Mouse (Mus musculus): ENCODE data around the gene Epb41l5. TPM values are rescaled to one million over a fixed set of nuclear protein-coding genes. Genes with fewer than 3 reads are reported as not detected.

Gene Epb41l5
- polyA plus RNA-seq, 1 experiment from 2014 or later, result 43.7 TPM

DNA sequence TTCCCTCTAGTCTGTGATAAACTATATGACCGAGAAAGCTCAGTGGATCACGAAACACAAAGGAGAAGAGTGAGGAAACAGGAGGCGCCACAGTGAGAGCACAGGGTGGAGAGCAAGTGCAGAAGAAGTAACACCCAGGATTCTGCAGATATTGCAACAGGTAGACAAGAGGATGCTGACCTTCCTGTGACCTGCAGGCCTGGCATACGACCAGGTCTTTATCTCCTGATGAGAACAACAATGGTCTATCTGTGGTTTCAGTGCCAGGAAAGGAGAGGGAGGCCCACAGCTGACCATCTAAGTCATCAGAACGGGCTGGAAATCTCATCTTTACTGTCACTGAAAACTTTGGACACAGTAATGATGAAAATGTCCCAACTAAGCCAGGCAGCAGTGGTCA, 93.1 kb downstream of the Epb41l5 start:
- 64% methylated on average over 5 of the region's 5 CpGs for WGBS
- ATAC-seq (ENCODE audit: low read depth), result no peak
- no peaks in the 10 kb centered on the region for H3K36me3 ChIP-seq (ENCODE audit: control insufficient read depth, insufficient read depth, low read length)
- H3K27ac ChIP-seq (ENCODE audit: low read length), result no peak overlapping the region
- no peaks in the 10 kb centered on the region for H3K27me3 ChIP-seq (ENCODE audit: control insufficient read depth, insufficient read depth, low read depth, low read length)
- no peak overlapping the region for H3K9ac ChIP-seq (ENCODE audit: low read length)
- no peak overlapping the region for H3K4me2 ChIP-seq (ENCODE audit: low read depth, low read length)
- no peaks in the 10 kb centered on the region for H3K9me3 ChIP-seq (ENCODE audit: control insufficient read depth, low read length)
- H3K4me3 ChIP-seq (ENCODE audit: low read length), result no peak overlapping the region
- no peaks in the 10 kb centered on the region for H3K4me1 ChIP-seq (replicated peaks; ENCODE audit: control insufficient read depth, insufficient read depth, low read length)

DNA sequence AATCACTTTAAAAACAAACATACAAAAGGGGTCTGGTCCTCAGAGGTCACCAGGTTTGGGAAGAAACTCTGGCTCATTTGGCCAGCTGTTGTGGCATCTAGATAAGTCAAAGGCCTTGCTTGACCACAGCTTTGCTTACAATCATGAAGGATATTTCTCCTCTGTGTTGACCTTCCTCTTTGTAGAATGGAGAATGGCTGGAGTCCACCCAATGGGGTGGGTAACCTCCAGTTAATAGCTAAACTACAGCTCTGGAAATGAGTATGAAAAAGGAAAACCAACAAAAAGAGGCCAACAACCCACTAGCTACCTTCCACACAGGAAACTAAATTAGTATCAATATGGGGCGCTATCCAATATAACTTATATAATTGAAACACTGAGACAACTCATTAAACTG, 97.1 kb downstream of the Epb41l5 start:
- Histone ChIP-seq H3K36me3 (ENCODE audit: control insufficient read depth, insufficient read depth, low read length) (no peaks in the 10 kb centered on the region), H3K4me3 (ENCODE audit: low read length) (no peak overlapping the region), H3K4me2 (ENCODE audit: low read depth, low read length) (no peak overlapping the region), H3K27ac (ENCODE audit: low read length) (no peak overlapping the region), H3K4me1 (replicated peaks; ENCODE audit: control insufficient read depth, insufficient read depth, low read length) (no peaks in the 10 kb centered on the region), H3K9ac (ENCODE audit: low read length) (no peak overlapping the region), H3K27me3 (ENCODE audit: control insufficient read depth, insufficient read depth, low read depth, low read length) (no peaks in the 10 kb centered on the region), H3K9me3 (ENCODE audit: control insufficient read depth, low read length) (no peaks in the 10 kb centered on the region)
- 95% methylated on average over 1 of the region's 1 CpGs for WGBS
- no peak for ATAC-seq (ENCODE audit: low read depth)

DNA sequence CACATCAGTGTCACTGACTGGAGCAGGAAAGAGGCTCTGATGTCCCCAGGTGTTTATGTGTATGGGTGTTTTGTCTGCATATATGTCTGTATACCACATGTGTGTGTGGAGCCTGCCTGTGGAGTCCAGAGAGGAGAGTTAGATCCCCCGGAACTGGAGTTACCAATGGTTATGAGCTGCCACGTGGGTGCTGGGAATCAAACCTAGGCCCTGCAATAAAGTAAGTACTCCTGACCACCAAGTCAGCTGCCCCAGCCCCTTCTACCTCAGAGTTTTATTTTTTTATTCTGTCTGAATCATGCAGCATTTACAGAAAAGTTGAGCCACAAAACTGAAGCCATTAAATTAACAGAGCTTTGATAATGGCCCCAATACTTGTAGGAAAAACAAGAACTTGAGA, 98.7 kb downstream of the Epb41l5 start:
- Histone ChIP-seq H3K27me3 (ENCODE audit: control insufficient read depth, insufficient read depth, low read depth, low read length) (no peaks in the 10 kb centered on the region), H3K4me1 (replicated peaks; ENCODE audit: control insufficient read depth, insufficient read depth, low read length) (no peaks in the 10 kb centered on the region), H3K9me3 (ENCODE audit: control insufficient read depth, low read length) (no peaks in the 10 kb centered on the region), H3K4me2 (ENCODE audit: low read depth, low read length) (no peak overlapping the region), H3K9ac (ENCODE audit: low read length) (no peak overlapping the region), H3K36me3 (ENCODE audit: control insufficient read depth, insufficient read depth, low read length) (no peaks in the 10 kb centered on the region), H3K4me3 (ENCODE audit: low read length) (no peak overlapping the region), H3K27ac (ENCODE audit: low read length) (no peak overlapping the region)
- WGBS, result 93% methylated on average over 2 of the region's 2 CpGs
- no peak for ATAC-seq (ENCODE audit: low read depth)

DNA sequence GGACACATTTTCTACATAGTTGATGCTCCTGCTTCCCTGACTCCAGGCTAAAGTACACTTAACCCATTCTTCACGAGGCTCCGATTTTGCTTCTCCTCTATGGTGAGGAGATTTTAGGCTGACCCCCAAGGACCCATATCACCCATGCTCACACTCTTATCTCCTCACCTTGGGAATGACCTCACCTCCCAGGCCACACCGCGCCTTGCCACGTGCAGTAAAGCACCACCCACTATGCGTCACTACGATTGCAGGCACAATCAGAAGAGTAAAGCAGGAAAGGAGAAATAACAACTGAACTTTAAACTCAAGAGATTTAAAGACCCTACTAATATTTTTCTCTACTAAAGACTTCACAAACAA, 99.5 kb downstream of the Epb41l5 start:
- ATAC-seq (ENCODE audit: low read depth), result no peak
- Histone ChIP-seq H3K27ac (ENCODE audit: low read length) (no peak overlapping the region), H3K27me3 (ENCODE audit: control insufficient read depth, insufficient read depth, low read depth, low read length) (no peaks in the 10 kb centered on the region), H3K9ac (ENCODE audit: low read length) (no peak overlapping the region), H3K4me1 (replicated peaks; ENCODE audit: control insufficient read depth, insufficient read depth, low read length) (no peaks in the 10 kb centered on the region), H3K4me2 (ENCODE audit: low read depth, low read length) (no peak overlapping the region), H3K9me3 (ENCODE audit: control insufficient read depth, low read length) (no peaks in the 10 kb centered on the region), H3K4me3 (ENCODE audit: low read length) (no peak overlapping the region), H3K36me3 (ENCODE audit: control insufficient read depth, insufficient read depth, low read length) (no peaks in the 10 kb centered on the region)
- 85% methylated on average over 7 of the region's 7 CpGs for WGBS

DNA sequence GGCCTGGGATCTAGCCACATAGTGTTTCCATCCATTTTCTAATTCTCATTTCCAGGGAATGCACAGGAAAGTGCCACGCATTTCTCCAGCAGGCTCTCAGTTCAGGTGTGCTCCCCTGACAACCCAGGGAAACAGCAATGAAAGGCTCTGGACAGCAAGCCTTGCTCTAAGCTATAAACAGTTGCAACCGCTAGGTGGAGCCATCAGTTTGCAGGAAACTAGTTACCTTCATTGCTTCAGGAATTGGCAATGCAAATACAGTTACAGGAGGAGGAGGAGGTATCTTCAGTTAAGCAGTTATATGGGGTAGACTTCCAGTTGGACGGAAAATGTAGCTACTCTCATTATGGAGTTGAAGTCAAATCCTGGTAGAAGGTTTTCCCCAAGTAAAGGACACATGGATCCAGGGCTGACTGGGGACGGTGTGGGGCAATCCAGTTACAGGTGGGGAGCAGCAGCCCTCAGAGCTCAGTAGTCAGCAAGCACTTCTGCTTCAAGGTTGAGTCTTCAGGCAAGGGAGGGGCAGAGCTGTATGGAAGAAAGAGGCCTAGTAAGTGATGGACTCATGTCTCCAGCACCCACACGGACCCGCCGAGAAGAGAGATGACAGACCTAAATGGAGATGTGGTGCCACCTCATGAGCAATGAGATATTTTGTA, 100.0 kb downstream of the Epb41l5 start:
- WGBS, result 62% methylated on average over 7 of the region's 7 CpGs
- Histone ChIP-seq H3K9ac (ENCODE audit: low read length) (no peak overlapping the region), H3K36me3 (ENCODE audit: control insufficient read depth, insufficient read depth, low read length) (no peaks in the 10 kb centered on the region), H3K27ac (ENCODE audit: low read length) (no peak overlapping the region), H3K27me3 (ENCODE audit: control insufficient read depth, insufficient read depth, low read depth, low read length) (no peaks in the 10 kb centered on the region), H3K4me2 (ENCODE audit: low read depth, low read length) (no peak overlapping the region), H3K9me3 (ENCODE audit: control insufficient read depth, low read length) (no peaks in the 10 kb centered on the region), H3K4me1 (replicated peaks; ENCODE audit: control insufficient read depth, insufficient read depth, low read length) (no peaks in the 10 kb centered on the region), H3K4me3 (ENCODE audit: low read length) (no peak overlapping the region)
- ATAC-seq (ENCODE audit: low read depth), result no peak

DNA sequence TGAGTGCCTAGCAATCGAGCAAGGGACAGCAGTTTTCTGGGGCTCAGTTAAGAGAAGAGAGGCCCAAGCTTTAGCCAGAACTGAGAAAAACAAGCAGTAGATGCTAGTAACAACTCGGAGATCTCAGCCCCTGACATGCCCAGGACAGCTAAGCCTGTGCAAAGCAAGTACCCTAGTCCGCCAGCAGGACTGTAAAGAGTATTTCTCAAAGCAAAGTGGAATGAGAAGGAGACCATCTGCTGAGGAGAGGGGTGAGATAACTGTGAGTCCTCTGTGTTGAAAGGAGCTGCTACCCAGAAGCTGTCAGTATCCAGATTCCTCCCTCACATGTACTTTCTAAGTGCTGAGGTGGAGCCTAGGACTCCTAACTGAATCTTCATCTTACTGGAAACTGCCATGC, 102.3 kb downstream of the Epb41l5 start:
- Histone ChIP-seq H3K4me2 (ENCODE audit: low read depth, low read length) (no peak overlapping the region), H3K9me3 (ENCODE audit: control insufficient read depth, low read length) (no peaks in the 10 kb centered on the region), H3K4me3 (ENCODE audit: low read length) (no peak overlapping the region), H3K27ac (ENCODE audit: low read length) (peak overlapping the region; percentile 44), H3K4me1 (replicated peaks; ENCODE audit: control insufficient read depth, insufficient read depth, low read length) (peaks cover 10% of the 10 kb centered on the region), H3K9ac (ENCODE audit: low read length) (no peak overlapping the region), H3K36me3 (ENCODE audit: control insufficient read depth, insufficient read depth, low read length) (no peaks in the 10 kb centered on the region), H3K27me3 (ENCODE audit: control insufficient read depth, insufficient read depth, low read depth, low read length) (no peaks in the 10 kb centered on the region)
- 62% methylated on average over 3 of the region's 3 CpGs for WGBS
- peak; percentile 87 for ATAC-seq (ENCODE audit: low read depth)

DNA sequence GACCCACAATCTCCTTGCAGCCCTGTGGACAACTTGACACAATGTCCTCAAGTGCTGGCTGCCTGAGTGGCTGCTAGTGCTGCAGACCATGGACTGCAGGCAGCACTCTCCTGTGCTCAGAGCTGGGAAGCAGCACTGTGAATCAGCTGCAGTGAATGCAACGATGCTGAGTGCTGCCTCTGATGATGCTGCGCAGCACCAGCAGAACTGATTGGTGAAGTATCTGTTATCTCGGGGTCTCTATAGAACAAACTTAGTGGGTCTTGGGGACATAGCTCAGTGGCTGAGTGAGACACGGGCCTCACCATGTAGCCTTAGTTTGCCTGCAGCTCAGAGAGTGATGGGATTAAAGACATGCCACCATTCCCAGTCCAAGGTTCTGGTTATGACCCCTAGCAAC, 103.1 kb downstream of the Epb41l5 start:
- Histone ChIP-seq H3K9me3 (ENCODE audit: control insufficient read depth, low read length) (no peaks in the 10 kb centered on the region), H3K27me3 (ENCODE audit: control insufficient read depth, insufficient read depth, low read depth, low read length) (no peaks in the 10 kb centered on the region), H3K27ac (ENCODE audit: low read length) (peak overlapping the region; percentile 44), H3K9ac (ENCODE audit: low read length) (no peak overlapping the region), H3K36me3 (ENCODE audit: control insufficient read depth, insufficient read depth, low read length) (no peaks in the 10 kb centered on the region), H3K4me3 (ENCODE audit: low read length) (no peak overlapping the region), H3K4me2 (ENCODE audit: low read depth, low read length) (no peak overlapping the region), H3K4me1 (replicated peaks; ENCODE audit: control insufficient read depth, insufficient read depth, low read length) (peaks cover 18% of the 10 kb centered on the region)
- 90% methylated on average over 4 of the region's 4 CpGs for WGBS
- ATAC-seq (ENCODE audit: low read depth), result no peak

DNA sequence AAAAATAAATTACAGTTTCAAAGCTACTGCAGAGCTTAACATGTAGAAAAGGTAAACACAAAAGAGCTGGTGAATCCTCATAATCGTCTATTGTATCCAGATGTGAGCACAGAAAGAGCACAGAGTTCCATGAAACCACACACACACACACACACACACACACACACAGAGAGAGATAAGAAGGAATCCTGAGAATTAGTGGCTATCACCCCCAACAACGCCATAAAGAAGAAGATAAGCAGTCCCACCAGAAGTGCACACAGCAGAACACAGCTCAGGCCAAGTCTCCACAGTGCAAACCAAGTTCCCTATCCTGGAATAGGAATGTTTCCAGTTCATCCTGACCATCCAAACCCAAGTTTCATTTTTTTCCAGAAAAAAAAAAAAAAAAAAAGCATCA, 103.6 kb downstream of the Epb41l5 start:
- ATAC-seq (ENCODE audit: low read depth), result no peak
- no peaks in the 10 kb centered on the region for H3K27me3 ChIP-seq (ENCODE audit: control insufficient read depth, insufficient read depth, low read depth, low read length)
- no peaks in the 10 kb centered on the region for H3K36me3 ChIP-seq (ENCODE audit: control insufficient read depth, insufficient read depth, low read length)
- no peak overlapping the region for H3K4me3 ChIP-seq (ENCODE audit: low read length)
- 30% methylated on average over 2 of the region's 2 CpGs for WGBS
- H3K4me2 ChIP-seq (ENCODE audit: low read depth, low read length), result no peak overlapping the region
- H3K27ac ChIP-seq (ENCODE audit: low read length), result no peak overlapping the region
- peaks cover 19% of the 10 kb centered on the region for H3K4me1 ChIP-seq (replicated peaks; ENCODE audit: control insufficient read depth, insufficient read depth, low read length)
- no peak overlapping the region for H3K9ac ChIP-seq (ENCODE audit: low read length)
- H3K9me3 ChIP-seq (ENCODE audit: control insufficient read depth, low read length), result no peaks in the 10 kb centered on the region

DNA sequence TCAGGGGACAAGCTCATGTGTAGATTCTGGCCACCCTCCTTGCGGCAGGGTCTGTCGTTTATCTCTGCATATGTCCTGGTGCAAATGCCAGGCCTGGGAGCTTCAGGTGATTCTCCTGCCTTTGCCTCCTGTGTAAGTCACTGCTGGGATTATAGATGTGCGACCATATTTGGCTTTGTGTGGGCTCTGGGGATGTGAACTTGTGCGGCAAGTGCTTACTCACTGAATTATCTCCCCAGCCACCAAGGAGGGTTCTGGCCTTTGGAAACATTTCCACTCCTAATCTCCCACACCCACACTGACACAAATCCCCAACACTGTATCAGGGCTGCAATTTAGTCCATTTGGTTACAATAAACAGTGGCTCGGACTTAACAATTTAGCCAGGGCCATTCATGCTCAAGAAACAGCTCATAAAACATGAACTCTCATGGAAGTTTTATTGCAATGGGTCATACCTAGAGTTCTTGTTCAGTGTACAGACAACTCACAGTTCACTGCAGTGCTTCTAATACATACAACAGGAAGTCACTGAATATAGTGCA, 104.1 kb downstream of the Epb41l5 start:
- H3K27ac ChIP-seq (ENCODE audit: low read length), result no peak overlapping the region
- H3K36me3 ChIP-seq (ENCODE audit: control insufficient read depth, insufficient read depth, low read length), result no peaks in the 10 kb centered on the region
- ATAC-seq (ENCODE audit: low read depth), result peak; percentile 28; the same call in 1 of the 2 replicates
- H3K4me1 ChIP-seq (replicated peaks; ENCODE audit: control insufficient read depth, insufficient read depth, low read length), result peaks cover 19% of the 10 kb centered on the region
- no peak overlapping the region for H3K4me3 ChIP-seq (ENCODE audit: low read length)
- no peak overlapping the region for H3K4me2 ChIP-seq (ENCODE audit: low read depth, low read length)
- no peak overlapping the region for H3K9ac ChIP-seq (ENCODE audit: low read length)
- H3K9me3 ChIP-seq (ENCODE audit: control insufficient read depth, low read length), result no peaks in the 10 kb centered on the region
- no peaks in the 10 kb centered on the region for H3K27me3 ChIP-seq (ENCODE audit: control insufficient read depth, insufficient read depth, low read depth, low read length)
- 68% methylated on average over 5 of the region's 5 CpGs for WGBS

DNA sequence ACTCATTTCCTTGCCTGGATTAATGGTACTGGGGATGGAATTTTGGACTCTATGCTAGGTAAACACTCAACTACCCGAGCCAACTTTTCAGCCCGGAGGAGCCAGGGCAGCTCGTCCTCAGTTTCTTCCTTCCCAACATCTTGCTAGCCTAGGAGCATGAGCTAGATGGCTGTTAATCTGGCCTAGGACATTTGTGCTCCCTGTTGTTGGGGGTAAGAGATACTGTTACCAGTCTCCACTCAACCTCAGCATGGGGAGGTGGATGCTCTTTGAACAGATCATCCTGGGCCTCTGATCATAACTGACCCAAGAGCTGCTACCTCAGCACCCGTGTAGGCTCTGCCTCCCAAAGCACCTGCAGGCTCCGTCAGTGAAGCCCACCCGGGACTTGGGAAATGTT, 105.5 kb downstream of the Epb41l5 start:
- no peaks in the 10 kb centered on the region for H3K27me3 ChIP-seq (ENCODE audit: control insufficient read depth, insufficient read depth, low read depth, low read length)
- no peak overlapping the region; the same call in 1 of the 2 replicates for H3K27ac ChIP-seq (ENCODE audit: low read length)
- no peak overlapping the region for H3K4me3 ChIP-seq (ENCODE audit: low read length)
- no peaks in the 10 kb centered on the region for H3K36me3 ChIP-seq (ENCODE audit: control insufficient read depth, insufficient read depth, low read length)
- H3K4me2 ChIP-seq (ENCODE audit: low read depth, low read length), result no peak overlapping the region
- 66% methylated on average over 6 of the region's 6 CpGs for WGBS
- no peaks in the 10 kb centered on the region for H3K9me3 ChIP-seq (ENCODE audit: control insufficient read depth, low read length)
- no peak overlapping the region for H3K9ac ChIP-seq (ENCODE audit: low read length)
- peaks cover 19% of the 10 kb centered on the region for H3K4me1 ChIP-seq (replicated peaks; ENCODE audit: control insufficient read depth, insufficient read depth, low read length)
- no peak for ATAC-seq (ENCODE audit: low read depth)

Data from lung, embryonic 16.5 days (tissue).